Mouse (Mus musculus) gastrocnemius, adult 2 months (tissue): ENCODE data around the gene Btla. TPM values are rescaled to one million over a fixed set of nuclear protein-coding genes. Genes with fewer than 3 reads are reported as not detected.

ENCODE experiments used
- DNase-seq: peaks from one replicate; pipeline ENCODE4 v3.0.0; 2022
- H3K27ac ChIP-seq: fragments of 200-600 bp; 2 replicates; pipeline ENCODE4 v1.8.1; 2022; ENCODE audit warnings: mild to moderate bottlenecking
- H3K4me3 ChIP-seq: fragments of 200-600 bp; 2 replicates; pipeline ENCODE4 v1.8.1; 2022; ENCODE audit warnings: mild to moderate bottlenecking, moderate library complexity
- CTCF ChIP-seq: fragments of 200-600 bp; IDR thresholded peaks from 2 replicates; pipeline ENCODE4 v1.8.1; 2022; ENCODE audit warnings: antibody characterized with exemption, mild to moderate bottlenecking, moderate library complexity
- intact Hi-C: fragments of 180-260 bp; cut with DNase I; formaldehyde crosslinking; loops from one replicate; pipeline ENCODE4 v1.15.1; 2025
- total RNA-seq, 2 experiments: library from RNA; stranded (reverse); gene quantifications; 2 replicates each; pipeline ENCODE4 v1.2.3; 2021

The Btla gene
- total RNA-seq, 2 experiments from 2014 or later, result 0.17 to 0.28 TPM

- no peak overlapping the region for H3K27ac ChIP-seq
- DNase-seq, result no peak
- TF ChIP-seq CTCF, result no peak
- intact Hi-C loops, result no loop called here
- H3K4me3 ChIP-seq, result no peak overlapping the region
These were observed 8.9 kb downstream of the Btla start for GRCm38 (mm10) chr16:45233007-45233406.

- Histone ChIP-seq H3K27ac (no peak overlapping the region), H3K4me3 (no peak overlapping the region)
- DNase-seq, result no peak
- intact Hi-C loops, result no loop called here
- no peak for TF ChIP-seq CTCF
These were observed 18.6 kb downstream of the Btla start for GRCm38 (mm10) chr16:45242700-45243099.

- Histone ChIP-seq H3K27ac (no peak overlapping the region), H3K4me3 (no peak overlapping the region)
- no peak for DNase-seq
- intact Hi-C loops, result no loop called here
- no peak for TF ChIP-seq CTCF
These were observed 20.9 kb downstream of the Btla start for GRCm38 (mm10) chr16:45244930-45245472.

- intact Hi-C loops, result no loop called here
These were observed 25.6 kb downstream of the Btla start for GRCm38 (mm10) chr16:45249761-45250160.

GRCm38 (mm10) chr16:45250317-45250716, 26.2 kb downstream of the Btla start:
- H3K27ac ChIP-seq, result no peak overlapping the region
- intact Hi-C loops, result no loop called here

More at GRCm38 (mm10) chr16:45249761-45250160, 25.6 kb downstream of the Btla start:
- TF ChIP-seq CTCF, result no peak
- no peak for DNase-seq
- Histone ChIP-seq H3K4me3 (no peak overlapping the region), H3K27ac (no peak overlapping the region)

GRCm38 (mm10) chr16:45251773-45252413, 27.8 kb downstream of the Btla start:
- no peak overlapping the region for H3K4me3 ChIP-seq
- no peak for DNase-seq
- intact Hi-C loops, result no loop called here
- TF ChIP-seq CTCF, result no peak
- H3K27ac ChIP-seq, result no peak overlapping the region

More at GRCm38 (mm10) chr16:45250317-45250716, 26.2 kb downstream of the Btla start:
- no peak for TF ChIP-seq CTCF
- no peak overlapping the region for H3K4me3 ChIP-seq
- DNase-seq, result no peak

GRCm38 (mm10) chr16:45255183-45255861, 31.2 kb downstream of the Btla start:
- Histone ChIP-seq H3K27ac (no peak overlapping the region), H3K4me3 (no peak overlapping the region)
- no peak for TF ChIP-seq CTCF
- intact Hi-C loops, result no loop called here
- no peak for DNase-seq

- Histone ChIP-seq H3K27ac (peak overlapping the region; percentile 75), H3K4me3 (no peak overlapping the region)
- TF ChIP-seq CTCF, result no peak
- no peak for DNase-seq
- intact Hi-C loops, result no loop called here
These were observed 32.8 kb downstream of the Btla start for GRCm38 (mm10) chr16:45256895-45257294.

GRCm38 (mm10) chr16:45257567-45257966, 33.5 kb downstream of the Btla start:
- no peak for DNase-seq
- Histone ChIP-seq H3K4me3 (no peak overlapping the region), H3K27ac (peak overlapping the region; percentile 75)
- intact Hi-C loops, result no loop called here
- no peak for TF ChIP-seq CTCF

- Histone ChIP-seq H3K27ac (no peak overlapping the region), H3K4me3 (no peak overlapping the region)
- no peak for DNase-seq
- intact Hi-C loops, result no loop called here
- no peak for TF ChIP-seq CTCF
These were observed 35.5 kb downstream of the Btla start for GRCm38 (mm10) chr16:45259663-45260062.

GRCm38 (mm10) chr16:45261321-45261720, 37.2 kb downstream of the Btla start:
- no peak for DNase-seq
- TF ChIP-seq CTCF, result no peak
- no peak overlapping the region for H3K4me3 ChIP-seq
- intact Hi-C loops, result no loop called here
- H3K27ac ChIP-seq, result no peak overlapping the region

GRCm38 (mm10) chr16:45262051-45262450, 37.9 kb downstream of the Btla start:
- no peak overlapping the region for H3K4me3 ChIP-seq
- TF ChIP-seq CTCF, result no peak
- DNase-seq, result no peak
- intact Hi-C loops, result no loop called here
- no peak overlapping the region for H3K27ac ChIP-seq

- peak overlapping the region; percentile 64 for H3K27ac ChIP-seq
- H3K4me3 ChIP-seq, result no peak overlapping the region
- DNase-seq, result peak; percentile 28
- TF ChIP-seq CTCF, result no peak
- intact Hi-C loops, result no loop called here
These were observed 45.8 kb downstream of the Btla start for GRCm38 (mm10) chr16:45269886-45270285.
